Mouse (Mus musculus) forebrain, embryonic 11.5 days (tissue): ENCODE results near the gene Arhgap6. TPM values are rescaled to one million over a fixed set of nuclear protein-coding genes. Genes with fewer than 3 reads are reported as not detected.

ENCODE experiments used
- ATAC-seq: fragments of 200-750 bp; cut with Nextera tagmentation; replicated peaks from 2 replicates; pipeline ENCODE4 v1.8.0; 2017; ENCODE audit warnings: moderate TSS enrichment; ENCODE audit not compliant: low FRiP score
- DNase-seq: peaks from one replicate; pipeline ENCODE4 v3.0.0-alpha.2; 2017; ENCODE audit warnings: low spot score
- H3K27ac ChIP-seq: fragments of 300-500 bp; sonication (generic); 2 replicates; pipeline ENCODE4 v1.5.1; 2014; ENCODE audit warnings: low read depth, low read length
- H3K27me3 ChIP-seq: fragments of 300-500 bp; sonication (generic); 2 replicates; pipeline ENCODE4 v1.6.1; 2014; ENCODE audit warnings: mild to moderate bottlenecking, low read length, mixed read lengths; ENCODE audit not compliant: control insufficient read depth, insufficient read depth
- H3K36me3 ChIP-seq: fragments of 300-500 bp; sonication (generic); 2 replicates; pipeline ENCODE4 v1.6.1; 2014; ENCODE audit warnings: mild to moderate bottlenecking, low read length, moderate library complexity, mixed read lengths; ENCODE audit not compliant: control insufficient read depth, insufficient read depth
- H3K4me1 ChIP-seq: fragments of 300-500 bp; sonication (generic); replicated peaks from 2 replicates; pipeline ENCODE4 v1.6.1; 2014; ENCODE audit warnings: low read length, mixed read lengths; ENCODE audit not compliant: control insufficient read depth, insufficient read depth
- H3K4me2 ChIP-seq: fragments of 300-500 bp; sonication (generic); 2 replicates; pipeline ENCODE4 v1.6.1; 2014; ENCODE audit warnings: low read depth, mild to moderate bottlenecking, low read length, moderate library complexity, mixed read lengths; ENCODE audit not compliant: severe bottlenecking
- H3K4me3 ChIP-seq: fragments of 300-500 bp; sonication (generic); 2 replicates; pipeline ENCODE4 v1.5.1; 2014; ENCODE audit warnings: low read depth, low read length
- H3K9ac ChIP-seq: fragments of 300-500 bp; sonication (generic); 2 replicates; pipeline ENCODE4 v1.6.1; 2014; ENCODE audit warnings: low read length
- H3K9me3 ChIP-seq: fragments of 300-500 bp; sonication (generic); 2 replicates; pipeline ENCODE4 v1.6.1; 2016; ENCODE audit warnings: low read length, mixed read lengths; ENCODE audit not compliant: control insufficient read depth
- WGBS: fragments of 180-500 bp; shearing (Covaris S2); extraction: QIAGEN DNeasy Blood & Tissue Kit; methylation state at CpG from one replicate; pipeline ENCODE4 v1.1.7; 2014; 5-methylcytosine and 5-hydroxymethylcytosine counted together
- polyA plus RNA-seq: library from polyadenylated mRNA; unstranded; fragments of >200 nt; fragmentation: Nextera tagmentation; extraction: Ambion mirVana; gene quantifications from 2 replicates; pipeline ENCODE4 v1.2.1, GENCODE M21; 2014

The Arhgap6 gene
- polyA plus RNA-seq, 1 experiment from 2014 or later, result 0.95 TPM

- Histone ChIP-seq H3K27me3 (peaks cover 12% of the 10 kb centered on the region), H3K4me3 (no peak overlapping the region), H3K4me1 (no peaks in the 10 kb centered on the region), H3K36me3 (no peaks in the 10 kb centered on the region), H3K27ac (no peak overlapping the region), H3K9me3 (no peaks in the 10 kb centered on the region), H3K9ac (no peak overlapping the region), H3K4me2 (no peak overlapping the region)
- ATAC-seq, result no peak
- DNase-seq, result no peak
- 92% methylated on average over 2 of the region's 2 CpGs for WGBS
These were observed 312.5 kb downstream of the Arhgap6 start for GRCm38 (mm10) chrX:169107372-169107771.

- ATAC-seq, result no peak
- no peak overlapping the region for H3K27ac ChIP-seq
These were observed 315.1 kb downstream of the Arhgap6 start for GRCm38 (mm10) chrX:169110031-169110430.

GRCm38 (mm10) chrX:169112662-169113061 is 317.8 kb downstream of the Arhgap6 start:
- Histone ChIP-seq H3K9ac (no peak overlapping the region), H3K4me1 (no peaks in the 10 kb centered on the region)

More at GRCm38 (mm10) chrX:169110031-169110430, 315.1 kb downstream of the Arhgap6 start:
- Histone ChIP-seq H3K27me3 (peaks cover 8% of the 10 kb centered on the region; the same call in 1 of the 2 replicates), H3K9ac (no peak overlapping the region), H3K9me3 (no peaks in the 10 kb centered on the region), H3K36me3 (no peaks in the 10 kb centered on the region), H3K4me2 (no peak overlapping the region), H3K4me3 (no peak overlapping the region), H3K4me1 (no peaks in the 10 kb centered on the region)
- WGBS, result 92% methylated on average over 3 of the region's 3 CpGs
- DNase-seq, result no peak

GRCm38 (mm10) chrX:169123115-169123772 is 328.3 kb downstream of the Arhgap6 start:
- Histone ChIP-seq H3K36me3 (no peaks in the 10 kb centered on the region), H3K4me1 (no peaks in the 10 kb centered on the region), H3K27ac (no peak overlapping the region), H3K4me3 (no peak overlapping the region), H3K9me3 (no peaks in the 10 kb centered on the region), H3K4me2 (no peak overlapping the region), H3K9ac (no peak overlapping the region), H3K27me3 (no peaks in the 10 kb centered on the region; the same call in 1 of the 2 replicates)
- DNase-seq, result no peak
- no peak for ATAC-seq
- WGBS, result 84% methylated on average over 4 of the region's 4 CpGs

More at GRCm38 (mm10) chrX:169112662-169113061, 317.8 kb downstream of the Arhgap6 start:
- DNase-seq, result no peak
- H3K4me2 ChIP-seq, result no peak overlapping the region
- WGBS, result 72% methylated on average over 4 of the region's 4 CpGs
- H3K36me3 ChIP-seq, result no peaks in the 10 kb centered on the region
- H3K27me3 ChIP-seq, result no peaks in the 10 kb centered on the region; the same call in 1 of the 2 replicates
- ATAC-seq, result no peak
- H3K9me3 ChIP-seq, result no peaks in the 10 kb centered on the region
- no peak overlapping the region for H3K4me3 ChIP-seq
- H3K27ac ChIP-seq, result no peak overlapping the region

- H3K9me3 ChIP-seq, result no peaks in the 10 kb centered on the region
- DNase-seq (no peak), ATAC-seq (no peak)
- 84% methylated on average over 3 of the region's 3 CpGs for WGBS
- no peaks in the 10 kb centered on the region for H3K4me1 ChIP-seq
- H3K9ac ChIP-seq, result no peak overlapping the region
- no peaks in the 10 kb centered on the region for H3K36me3 ChIP-seq
- no peaks in the 10 kb centered on the region; the same call in 1 of the 2 replicates for H3K27me3 ChIP-seq
- no peak overlapping the region for H3K4me2 ChIP-seq
- H3K4me3 ChIP-seq, result no peak overlapping the region
- no peak overlapping the region for H3K27ac ChIP-seq
These were observed 328.9 kb downstream of the Arhgap6 start for GRCm38 (mm10) chrX:169123773-169124151.

GRCm38 (mm10) chrX:169139758-169140157 is 344.9 kb downstream of the Arhgap6 start:
- Histone ChIP-seq H3K27ac (no peak overlapping the region), H3K4me3 (no peak overlapping the region), H3K9ac (no peak overlapping the region), H3K27me3 (0 out of 2 replicates have a peak, but pooled peaks cover 2% of the 10 kb centered on the region), H3K36me3 (no peaks in the 10 kb centered on the region), H3K4me2 (no peak overlapping the region), H3K4me1 (no peaks in the 10 kb centered on the region), H3K9me3 (no peaks in the 10 kb centered on the region)
- DNase-seq (no peak), ATAC-seq (no peak)
- 92% methylated on average over 7 of the region's 7 CpGs for WGBS

- Histone ChIP-seq H3K4me3 (no peak overlapping the region), H3K4me1 (no peaks in the 10 kb centered on the region), H3K27ac (no peak overlapping the region), H3K27me3 (0 out of 2 replicates have a peak, but pooled peaks cover 2% of the 10 kb centered on the region), H3K9me3 (no peaks in the 10 kb centered on the region), H3K36me3 (no peaks in the 10 kb centered on the region), H3K9ac (no peak overlapping the region), H3K4me2 (no peak overlapping the region)
- WGBS, result 84% methylated on average over 9 of the region's 9 CpGs
- ATAC-seq, result no peak
- DNase-seq, result no peak
These were observed 345.6 kb downstream of the Arhgap6 start for GRCm38 (mm10) chrX:169140467-169140866.

- H3K4me1 ChIP-seq, result no peaks in the 10 kb centered on the region
- no peak overlapping the region for H3K9ac ChIP-seq
- ATAC-seq (no peak), DNase-seq (no peak)
- H3K27ac ChIP-seq, result no peak overlapping the region
- no peaks in the 10 kb centered on the region for H3K36me3 ChIP-seq
- no peak overlapping the region for H3K4me2 ChIP-seq
- H3K9me3 ChIP-seq, result no peaks in the 10 kb centered on the region
- H3K27me3 ChIP-seq, result no peaks in the 10 kb centered on the region; the same call in 1 of the 2 replicates
- no peak overlapping the region for H3K4me3 ChIP-seq
These were observed 358.9 kb downstream of the Arhgap6 start for GRCm38 (mm10) chrX:169153805-169154204.

GRCm38 (mm10) chrX:169158385-169158784 is 363.5 kb downstream of the Arhgap6 start:
- H3K4me3 ChIP-seq, result no peak overlapping the region
- DNase-seq (no peak), ATAC-seq (no peak)
- H3K27ac ChIP-seq, result no peak overlapping the region
- H3K9ac ChIP-seq, result no peak overlapping the region
- H3K4me1 ChIP-seq, result no peaks in the 10 kb centered on the region
- H3K27me3 ChIP-seq, result no peaks in the 10 kb centered on the region
- no peaks in the 10 kb centered on the region for H3K36me3 ChIP-seq
- H3K9me3 ChIP-seq, result no peaks in the 10 kb centered on the region
- no peak overlapping the region for H3K4me2 ChIP-seq
- WGBS, result 85% methylated on average over 6 of the region's 6 CpGs
